ENCODE assay signal across 32 mouse cellular contexts in the genomic region with DNA sequence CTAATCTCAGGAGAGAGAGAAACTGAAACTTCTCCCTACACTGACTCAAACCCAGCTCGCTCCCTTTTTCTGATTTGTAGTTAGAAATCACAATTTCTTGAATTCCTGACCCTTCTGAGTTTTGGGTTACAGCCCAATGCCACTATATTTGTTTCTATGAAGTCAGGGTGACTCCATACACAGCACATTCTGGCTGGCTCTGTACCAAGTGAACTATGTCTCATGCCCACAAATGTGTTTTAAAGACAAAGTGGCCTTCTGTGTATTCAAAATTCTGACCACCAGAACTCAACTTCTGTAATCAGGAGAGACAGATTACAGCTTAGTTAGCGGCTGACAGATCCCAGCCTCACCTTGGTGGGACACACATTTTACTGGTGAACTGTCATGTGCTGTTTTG. TPM values are rescaled to one million over a fixed set of nuclear protein-coding genes. Genes with fewer than 3 reads are reported as not detected.
A peak's percentile ranks its signal among the peaks of the same experiment; 100 is the strongest.
DNase-seq lines count a peak whose midpoint lies in the region; ATAC-seq and TF ChIP-seq lines count a peak whose summit lies in the region.
"Had no signal": no experiment of that assay in that cellular context is flagged by ENCODE, and none has a peak within 500 bp of the region (broad histone marks: within the 10 kb centered on the region; RNA-seq: fewer than 3 reads in every experiment).

No protein-coding gene starts in this region.

- H3K9ac ChIP-seq in intestine, postnatal 0 days (ENCODE audit: low read depth, low read length): no peak overlapping the region
- no peak overlapping the region for H3K9ac ChIP-seq in intestine, embryonic 16.5 days (ENCODE audit: low read depth, low read length)
- H3K9ac ChIP-seq: embryonic facial prominence, embryonic 12.5 days; forebrain, postnatal 0 days; heart, embryonic 13.5 days; hindbrain, embryonic 14.5 days; limb, embryonic 12.5 days; liver, embryonic 15.5 days; lung, embryonic 14.5 days; midbrain, embryonic 15.5 days had no signal

- no peaks in the 10 kb centered on the region for H3K9me3 ChIP-seq in intestine, postnatal 0 days (ENCODE audit: control insufficient read depth)
- no peaks in the 10 kb centered on the region for H3K9me3 ChIP-seq in intestine, embryonic 16.5 days (ENCODE audit: control insufficient read depth, low read length)
- H3K9me3 ChIP-seq: embryonic facial prominence, embryonic 12.5 days; heart, embryonic 13.5 days; limb, embryonic 12.5 days; liver, embryonic 15.5 days; midbrain, embryonic 10.5 days; midbrain, embryonic 15.5 days had no signal

- peaks cover 12% of the 10 kb centered on the region for H3K4me1 ChIP-seq in intestine, postnatal 0 days (replicated peaks; ENCODE audit: control insufficient read depth, insufficient read depth, low read length)
- H3K4me1 ChIP-seq in intestine, embryonic 16.5 days (ENCODE audit: control insufficient read depth, insufficient read depth, low read length): peaks cover 2% of the 10 kb centered on the region; the same call in 1 of the 2 replicates
- H3K4me1 ChIP-seq: embryonic facial prominence, embryonic 12.5 days; limb, embryonic 12.5 days; liver, embryonic 15.5 days; midbrain, embryonic 10.5 days; midbrain, embryonic 15.5 days had no signal

- WGBS in intestine, postnatal 0 days: 85% methylated on average over 2 of the region's 2 CpGs
- 99% methylated on average over 2 of the region's 2 CpGs for WGBS in intestine, embryonic 16.5 days

- no peak for ATAC-seq in intestine, postnatal 0 days
- no peak for ATAC-seq in intestine, embryonic 16.5 days
- ATAC-seq: activated CD4-positive, CD25-positive, alpha-beta regulatory T cell, adult 4 months; CD4-positive, CD25-positive, alpha-beta regulatory T cell, adult 4 months; forebrain, postnatal 0 days; midbrain, embryonic 15.5 days had no signal

- peak; percentile 39 for DNase-seq in 3T3-L1 (ENCODE audit: low read depth, low spot score)
- peak; percentile 44 for DNase-seq in adrenal gland, postnatal 10 days
- DNase-seq in fibroblast of lung, adult 2 months (ENCODE audit: low read depth): peak; percentile 22
- DNase-seq in testis, postnatal 10 days (ENCODE audit: low spot score): no peak
- DNase-seq in heart, adult 11 months: no peak
- DNase-seq: cerebellum, adult 11 months; cerebellum, adult 9-10 months; embryo, embryonic 11 days; forebrain, postnatal 0 days; heart, postnatal 10 days; kidney, adult 8-10 months; lung, embryonic 14.5 days; lung, postnatal 14 days; right cerebral cortex, adult 18-20 months; thymus, adult 2 months; thymus, postnatal 36 days had no signal

- H3K27me3 ChIP-seq in intestine, postnatal 0 days (replicated peaks; ENCODE audit: control insufficient read depth, insufficient read depth, low read length): no peaks in the 10 kb centered on the region
- no peaks in the 10 kb centered on the region for H3K27me3 ChIP-seq in intestine, embryonic 16.5 days (replicated peaks; ENCODE audit: control insufficient read depth, insufficient read depth, low read length)
- H3K27me3 ChIP-seq: embryonic facial prominence, embryonic 12.5 days; heart, embryonic 13.5 days; limb, embryonic 12.5 days; liver, embryonic 15.5 days; midbrain, embryonic 15.5 days had no signal

- H3K36me3 ChIP-seq in intestine, postnatal 0 days (ENCODE audit: control insufficient read depth, insufficient read depth): peaks cover 59% of the 10 kb centered on the region
- peaks cover 1% of the 10 kb centered on the region for H3K36me3 ChIP-seq in intestine, embryonic 16.5 days (ENCODE audit: control insufficient read depth, insufficient read depth, low read length)

- H3K27ac ChIP-seq in intestine, postnatal 0 days (ENCODE audit: low read depth, low read length): peak overlapping the region; percentile 8; the same call in 1 of the 2 replicates
- H3K27ac ChIP-seq in intestine, embryonic 16.5 days (ENCODE audit: low read length): no peak overlapping the region
- H3K27ac ChIP-seq: embryonic facial prominence, embryonic 12.5 days; heart, embryonic 13.5 days; hindbrain, embryonic 14.5 days; limb, embryonic 12.5 days; liver, embryonic 15.5 days; midbrain, embryonic 10.5 days; midbrain, embryonic 15.5 days; stomach, postnatal 0 days had no signal

- no peak for TF ChIP-seq CTCF in intestine, postnatal 0 days (IDR thresholded peaks at IDR 0.05; ENCODE audit: low read depth)

- no peak overlapping the region for H3K4me2 ChIP-seq in intestine, postnatal 0 days (replicated peaks; ENCODE audit: low read depth)
- no peak overlapping the region for H3K4me2 ChIP-seq in intestine, embryonic 16.5 days (ENCODE audit: low read depth, low read length)
- H3K4me2 ChIP-seq: embryonic facial prominence, embryonic 12.5 days; heart, embryonic 13.5 days; hindbrain, embryonic 14.5 days; limb, embryonic 12.5 days; liver, embryonic 15.5 days; lung, embryonic 14.5 days; midbrain, embryonic 15.5 days had no signal

- no peak overlapping the region for H3K4me3 ChIP-seq in intestine, postnatal 0 days (ENCODE audit: low read depth, low read length)
- no peak overlapping the region for H3K4me3 ChIP-seq in intestine, embryonic 16.5 days (ENCODE audit: low read length)
- H3K4me3 ChIP-seq: embryonic facial prominence, embryonic 12.5 days; heart, embryonic 13.5 days; limb, embryonic 12.5 days; liver, embryonic 15.5 days; midbrain, embryonic 10.5 days; midbrain, embryonic 15.5 days had no signal

RNA-seq across cellular contexts. Expression of gene Ccdc116, which starts 7.3 kb away (rescaled TPM):
- 1.7 and 2.0 TPM in 2 replicates for polyA plus RNA-seq in intestine, postnatal 0 days (2015; fragmentation: Nextera tagmentation; extraction: Ambion mirVana)
- 3.0 and 3.1 TPM in 2 replicates for polyA plus RNA-seq in intestine, embryonic 16.5 days (2015; fragmentation: Nextera tagmentation; extraction: Ambion mirVana)
- total RNA-seq in adrenal gland, postnatal 10 days (2021): under 1 TPM; 0.39 to 0.66 TPM
- total RNA-seq: liver, adult 2 months had no signal

RNA-seq across cellular contexts. Expression of gene Ydjc, which starts 9.9 kb away (rescaled TPM):
- polyA plus RNA-seq in intestine, postnatal 0 days (2015; fragmentation: Nextera tagmentation; extraction: Ambion mirVana): 24.6 and 28.8 TPM in 2 replicates
- polyA plus RNA-seq in intestine, embryonic 16.5 days (2015; fragmentation: Nextera tagmentation; extraction: Ambion mirVana): 41.0 and 41.5 TPM in 2 replicates
- total RNA-seq in adrenal gland, postnatal 10 days (2021): 1 to 10 TPM; 3.9 to 6.7 TPM

RNA-seq across cellular contexts. Expression of gene Sdf2l1, which starts 22.2 kb away (rescaled TPM):
- 67.9 and 70.3 TPM in 2 replicates for polyA plus RNA-seq in intestine, postnatal 0 days (2015; fragmentation: Nextera tagmentation; extraction: Ambion mirVana)
- polyA plus RNA-seq in intestine, embryonic 16.5 days (2015; fragmentation: Nextera tagmentation; extraction: Ambion mirVana): 173 and 203 TPM in 2 replicates
- 10 to 100 TPM; 15.6 to 21.7 TPM for total RNA-seq in adrenal gland, postnatal 10 days (2021)

RNA-seq across cellular contexts. Expression of gene 2610318N02Rik, which starts 29.4 kb away (rescaled TPM):
- polyA plus RNA-seq in intestine, postnatal 0 days (2015; fragmentation: Nextera tagmentation; extraction: Ambion mirVana): 7.1 and 7.9 TPM in 2 replicates
- polyA plus RNA-seq in intestine, embryonic 16.5 days (2015; fragmentation: Nextera tagmentation; extraction: Ambion mirVana): 33.8 and 41.6 TPM in 2 replicates
- 1 to 10 TPM; 2.5 to 2.9 TPM for total RNA-seq in adrenal gland, postnatal 10 days (2021)
- total RNA-seq: gastrocnemius, adult 8-10 months; heart, adult 8-10 months; liver, adult 2 months; neutrophil, adult 5-6 weeks had no signal

RNA-seq across cellular contexts. Expression of gene Ppil2, which starts 43.3 kb away (rescaled TPM):
- 71.9 and 78.7 TPM in 2 replicates for polyA plus RNA-seq in intestine, postnatal 0 days (2015; fragmentation: Nextera tagmentation; extraction: Ambion mirVana)
- 130 and 132 TPM in 2 replicates for polyA plus RNA-seq in intestine, embryonic 16.5 days (2015; fragmentation: Nextera tagmentation; extraction: Ambion mirVana)
- total RNA-seq in adrenal gland, postnatal 10 days (2021): 10 to 100 TPM; 76.2 to 84.6 TPM

Comparison
In these comparisons a context has a peak if more than half of its experiments do, and no peak if none do; other contexts are left out.
1. DNase-seq: peak in 3T3-L1 (single experiment), adrenal gland, postnatal 10 days (single experiment) and fibroblast of lung, adult 2 months (single experiment); none in testis, postnatal 10 days (single experiment) and heart, adult 11 months (single experiment).